Mouse (Mus musculus) retina, adult 2 months (tissue): ENCODE results near the gene 2200002D01Rik.

Source experiments
- DNase-seq: peaks from one replicate; pipeline ENCODE4 v3.0.0-alpha.2; 2012; ENCODE audit warnings: low read depth, low spot score

The 2200002D01Rik gene

DNA sequence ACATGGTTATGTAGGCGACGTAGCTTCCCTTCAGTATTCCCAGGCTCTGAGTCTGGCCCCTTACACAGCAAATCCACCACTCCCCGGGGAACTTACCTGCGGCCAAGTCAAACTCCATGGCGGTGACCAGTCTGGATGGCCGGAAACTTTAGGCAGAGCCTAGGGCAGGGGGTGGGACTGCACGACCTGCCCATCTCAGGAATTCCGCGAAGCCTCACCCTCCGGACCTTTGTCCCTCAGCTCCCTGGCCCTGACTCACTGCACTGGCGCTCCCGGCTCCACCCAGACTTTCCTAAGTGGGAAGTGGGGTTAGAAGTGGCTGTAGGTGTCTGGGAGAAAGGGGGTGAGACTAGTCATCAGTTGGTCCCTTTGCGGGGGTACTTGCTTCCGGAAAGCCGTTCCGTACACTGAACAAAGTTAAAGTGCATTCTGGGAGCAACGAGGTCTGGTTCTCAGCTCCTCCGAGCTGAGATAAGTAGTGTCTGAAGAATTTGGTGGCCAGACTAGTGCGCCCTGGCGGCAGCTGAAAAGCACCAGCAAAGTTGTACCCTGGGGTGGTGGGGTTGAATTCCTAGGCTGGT lies at the start of gene 2200002D01Rik:
Gene 2200002D01Rik (minus strand): TSS at position 206 of the 581 bp plus-strand sequence.
- DNase-seq, result no peak

DNA sequence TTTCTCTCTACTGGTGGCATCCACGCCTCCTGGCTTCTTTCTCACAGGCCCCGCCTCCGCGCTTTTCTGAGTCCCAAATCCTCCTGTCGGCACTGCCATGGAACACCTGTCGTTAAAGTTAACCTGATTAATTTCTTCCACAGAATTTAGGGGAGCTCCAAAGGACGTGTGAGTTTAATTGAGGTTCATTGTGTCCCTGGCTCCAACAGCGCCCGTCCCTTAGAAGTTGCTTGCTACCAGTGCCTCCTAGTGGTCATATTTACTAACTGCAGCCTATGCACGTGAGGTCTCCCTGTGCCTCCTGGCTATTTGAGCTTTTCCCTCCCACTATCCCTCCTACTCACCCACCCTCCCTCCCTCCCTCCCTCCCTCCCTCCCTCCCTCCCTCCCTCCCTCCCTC lies 48.7 kb upstream of the 2200002D01Rik start:
- peak; percentile 60 for DNase-seq

DNA sequence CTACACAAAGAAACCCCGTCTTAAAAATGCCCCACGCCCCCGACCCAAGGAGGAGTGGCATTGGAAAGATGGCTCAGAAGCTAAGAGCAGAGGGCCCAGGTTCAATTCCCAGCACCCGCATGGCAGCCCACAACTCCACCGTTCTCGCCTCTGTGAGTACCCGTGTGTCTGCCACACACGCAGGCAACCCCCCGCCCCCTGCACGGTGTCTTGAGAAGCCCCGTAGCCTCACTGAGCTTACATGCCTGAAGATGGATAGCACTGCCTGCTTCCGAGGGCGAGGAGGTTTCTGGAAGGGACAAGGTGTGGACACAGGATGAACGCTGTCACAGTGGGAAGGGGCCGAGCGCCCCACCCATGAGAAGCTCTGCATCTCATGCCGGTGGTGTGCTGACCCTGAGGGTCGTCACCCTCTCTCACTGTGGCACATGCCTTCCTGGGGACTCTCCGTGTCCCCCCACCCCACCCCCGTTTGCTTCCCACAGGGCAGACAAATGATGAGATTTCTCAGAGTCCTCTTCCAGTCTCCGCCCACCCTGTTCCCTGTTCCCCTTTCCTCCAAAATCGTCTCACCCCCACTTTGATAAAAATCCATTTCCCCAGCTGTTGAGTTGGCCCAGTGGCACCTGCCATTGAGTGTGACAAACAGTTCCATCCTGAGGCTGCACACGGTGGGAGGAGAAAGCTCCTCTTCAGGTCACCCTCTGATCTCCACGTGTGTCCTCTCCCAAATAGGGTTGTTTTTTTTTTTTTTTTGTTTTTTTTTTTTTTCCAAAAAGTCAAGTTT lies 47.8 kb upstream of the 2200002D01Rik start:
- no peak for DNase-seq

DNA sequence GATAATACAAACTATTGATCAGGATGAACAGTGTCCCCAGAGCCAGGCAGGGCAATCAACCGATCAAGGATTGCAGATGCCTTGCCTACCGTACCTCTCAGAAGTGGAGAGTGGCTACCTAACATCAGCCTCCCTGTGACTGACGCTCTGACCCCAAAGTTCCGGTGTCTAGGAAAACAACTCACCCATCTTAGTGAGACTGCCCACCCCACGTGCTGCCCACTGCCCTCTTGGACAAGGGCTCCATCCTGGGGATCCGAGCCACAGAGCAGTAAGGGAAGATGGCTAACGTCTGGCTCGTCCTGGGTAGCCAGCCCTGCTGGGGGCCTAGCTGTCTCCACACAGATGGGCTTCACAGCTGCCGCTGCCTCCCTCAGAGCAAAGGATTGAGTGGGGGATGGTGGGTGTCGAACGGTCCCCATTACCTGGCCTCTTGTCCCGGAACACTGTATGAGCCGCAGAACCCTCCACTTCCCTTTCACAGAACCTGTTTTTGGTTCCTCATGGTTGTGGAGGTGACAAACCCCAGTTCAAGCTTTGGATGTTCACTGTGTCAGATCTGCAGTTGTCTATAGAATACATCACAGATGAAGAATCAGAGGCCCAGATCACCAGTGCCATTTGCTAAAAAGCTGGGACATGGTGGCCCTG lies 46.0 kb upstream of the 2200002D01Rik start:
- no peak for DNase-seq

DNA sequence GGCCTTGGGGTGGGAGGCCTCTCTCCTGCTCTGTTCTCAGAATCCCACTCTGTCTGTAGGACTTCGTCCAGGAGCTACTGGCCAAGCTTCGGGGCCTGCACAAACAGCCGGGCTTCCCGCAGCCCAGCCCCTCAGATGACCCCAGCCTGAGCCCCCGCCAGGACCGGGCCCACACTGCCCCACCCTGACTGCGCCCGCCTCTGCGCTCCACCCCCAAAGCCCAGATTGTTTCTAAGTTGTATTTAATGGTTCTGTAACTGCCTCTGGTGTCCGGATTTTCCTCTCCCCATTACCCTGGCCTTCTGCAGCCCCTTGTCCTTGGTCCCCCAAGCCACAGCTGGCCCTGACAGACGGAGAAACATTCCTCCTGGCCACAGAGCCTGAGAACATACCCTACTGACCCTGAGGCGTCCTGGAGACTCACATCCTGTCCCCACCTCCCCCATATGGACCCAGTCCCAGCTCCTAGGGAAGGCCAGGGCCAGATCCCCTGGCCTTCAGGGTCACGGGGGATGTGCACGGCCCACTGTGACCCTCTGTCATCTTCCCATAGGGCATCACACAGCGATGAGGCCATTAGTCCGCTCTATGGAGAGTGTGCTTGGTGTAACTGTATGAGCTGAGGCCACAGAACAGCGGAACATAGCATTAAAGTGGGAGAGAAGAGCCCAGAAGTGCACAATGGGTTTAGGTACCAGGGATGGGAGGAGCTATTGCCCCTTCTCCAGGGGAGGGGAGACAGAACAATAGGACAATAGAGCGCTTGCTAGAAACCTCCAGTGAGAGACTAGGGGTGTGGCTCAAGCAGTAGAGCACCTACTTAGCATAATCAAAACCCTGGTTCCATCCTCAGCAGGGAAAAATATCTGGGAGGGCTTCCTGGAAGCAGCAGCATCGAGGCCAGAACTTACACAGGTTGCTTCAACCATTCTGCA lies 45.1 kb upstream of the 2200002D01Rik start:
- no peak for DNase-seq

DNA sequence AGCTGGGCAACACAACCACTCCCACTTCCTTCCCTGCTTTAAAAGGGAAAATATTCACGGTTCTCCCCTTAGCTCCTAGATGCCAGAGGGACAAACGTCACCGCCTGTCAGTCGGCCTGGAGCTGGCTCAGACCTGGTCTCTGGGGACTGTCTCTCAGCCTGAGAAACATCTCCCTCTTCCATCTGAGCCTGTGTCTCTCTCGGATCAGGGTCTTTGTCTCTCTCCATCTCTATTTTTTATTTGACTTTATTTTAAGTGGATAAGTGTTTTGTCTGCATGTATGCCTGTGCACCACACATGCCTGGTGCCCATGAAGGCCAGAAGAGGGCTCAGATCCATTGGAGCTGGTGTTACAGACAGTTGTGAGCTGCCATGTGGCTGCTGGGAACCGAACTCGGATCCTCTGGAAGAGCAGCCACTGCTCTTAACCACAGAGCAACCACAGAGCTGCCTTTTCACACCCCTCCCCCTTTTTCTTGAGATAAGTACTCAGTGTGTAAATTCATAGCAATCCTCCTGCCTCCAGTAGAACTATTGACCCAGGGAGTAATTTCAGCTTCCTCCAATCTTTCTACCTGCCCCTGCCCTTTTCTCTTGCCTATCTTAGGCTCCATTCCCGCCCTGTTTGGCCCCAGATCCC lies 44.3 kb upstream of the 2200002D01Rik start:
- no peak for DNase-seq

DNA sequence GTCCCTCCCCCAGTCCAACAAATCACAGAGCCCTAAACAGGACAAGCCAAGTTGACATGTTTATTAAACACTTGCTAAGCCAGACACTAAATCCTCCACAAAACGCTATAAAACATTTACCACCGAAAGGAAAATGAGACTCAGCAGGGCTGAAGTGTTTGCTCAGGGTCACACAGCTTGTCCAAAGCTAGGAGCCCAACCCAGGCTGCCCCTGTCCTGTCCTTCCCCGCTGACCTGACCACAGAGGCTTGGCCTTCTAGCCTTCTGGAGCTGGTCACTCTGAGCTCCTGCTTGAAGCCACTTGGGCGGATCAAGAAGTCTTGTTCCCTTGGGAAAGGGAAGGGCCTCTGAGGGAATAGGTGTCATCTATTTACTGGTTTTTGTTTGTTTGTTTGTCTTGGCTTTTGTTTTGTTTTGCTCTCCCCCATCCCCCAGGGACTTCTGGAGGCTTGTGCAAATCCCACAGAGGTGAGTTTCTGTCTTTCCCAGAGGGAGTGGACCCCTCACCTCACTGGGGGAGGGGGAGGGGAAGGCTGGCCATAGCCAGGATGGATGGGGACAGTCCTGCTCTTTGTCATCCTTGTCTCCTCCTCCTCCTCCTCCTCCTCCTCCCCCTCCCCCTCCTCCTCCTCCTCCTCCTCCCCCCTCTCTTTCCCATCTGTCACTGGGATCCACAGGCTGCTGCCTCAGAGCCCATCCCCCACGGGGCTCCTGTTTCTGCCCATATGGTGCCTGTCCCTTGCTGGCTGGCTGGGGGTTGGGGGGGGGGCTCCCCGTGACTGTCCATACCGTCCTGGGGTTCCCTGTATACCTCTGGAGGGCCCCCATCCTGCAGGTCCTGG lies 43.6 kb upstream of the 2200002D01Rik start:
- no peak for DNase-seq

DNA sequence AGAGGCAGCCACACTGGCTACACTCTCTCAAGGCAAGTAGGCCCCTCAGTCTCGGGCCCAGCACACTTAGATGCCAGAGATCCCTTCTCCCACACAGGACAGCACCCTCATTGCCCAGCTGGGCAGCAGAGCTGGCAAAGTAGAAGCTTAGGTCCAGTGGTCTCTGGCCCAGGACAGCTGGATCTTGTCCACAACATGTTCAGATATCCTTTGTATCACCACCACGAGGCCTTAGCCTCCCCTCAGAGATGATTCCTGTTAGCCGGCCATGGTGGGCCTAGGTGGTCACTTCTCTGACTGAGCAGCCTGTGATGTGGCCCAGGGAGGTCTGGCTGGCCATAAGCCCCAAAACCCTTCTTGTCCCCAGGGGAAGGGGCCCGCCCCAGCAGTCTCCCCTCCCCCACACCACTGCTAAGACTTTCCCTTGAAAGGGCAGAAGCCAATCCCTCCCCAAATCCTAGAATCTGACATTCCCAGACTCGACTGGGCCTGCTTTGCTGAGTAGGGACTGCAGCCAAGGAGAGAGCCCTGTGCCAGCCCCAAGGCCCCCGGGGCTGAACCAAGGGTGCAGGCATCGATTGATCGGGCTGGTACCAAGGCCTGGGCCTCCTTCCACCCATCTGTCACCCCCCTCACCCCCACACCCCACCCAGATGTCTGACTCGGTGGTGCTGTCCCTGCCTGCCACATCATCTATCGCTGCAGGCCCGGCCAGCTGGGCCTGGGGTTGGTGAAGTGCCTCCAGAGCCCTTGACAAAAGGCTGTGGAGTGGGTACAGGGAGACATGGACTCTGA lies 42.6 kb upstream of the 2200002D01Rik start:
- no peak for DNase-seq

DNA sequence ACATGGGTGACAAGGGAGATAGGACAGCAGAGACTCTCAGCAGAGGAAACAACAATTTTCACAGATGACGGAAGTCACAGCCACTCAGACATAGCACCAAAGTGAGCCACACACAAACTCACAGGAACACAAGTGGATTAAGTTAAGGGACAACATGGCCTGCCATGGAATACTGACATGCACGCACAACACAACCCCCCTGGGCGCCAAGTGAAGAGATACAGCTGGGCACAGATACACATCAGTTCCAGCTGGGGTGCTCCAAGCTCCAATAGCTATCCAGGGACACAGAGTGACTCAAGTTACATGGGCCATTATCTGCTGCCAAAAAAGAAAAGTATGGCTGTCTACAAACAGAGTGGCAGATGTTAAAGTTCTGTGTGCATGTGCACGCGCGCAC lies 41.6 kb upstream of the 2200002D01Rik start:
- no peak for DNase-seq

DNA sequence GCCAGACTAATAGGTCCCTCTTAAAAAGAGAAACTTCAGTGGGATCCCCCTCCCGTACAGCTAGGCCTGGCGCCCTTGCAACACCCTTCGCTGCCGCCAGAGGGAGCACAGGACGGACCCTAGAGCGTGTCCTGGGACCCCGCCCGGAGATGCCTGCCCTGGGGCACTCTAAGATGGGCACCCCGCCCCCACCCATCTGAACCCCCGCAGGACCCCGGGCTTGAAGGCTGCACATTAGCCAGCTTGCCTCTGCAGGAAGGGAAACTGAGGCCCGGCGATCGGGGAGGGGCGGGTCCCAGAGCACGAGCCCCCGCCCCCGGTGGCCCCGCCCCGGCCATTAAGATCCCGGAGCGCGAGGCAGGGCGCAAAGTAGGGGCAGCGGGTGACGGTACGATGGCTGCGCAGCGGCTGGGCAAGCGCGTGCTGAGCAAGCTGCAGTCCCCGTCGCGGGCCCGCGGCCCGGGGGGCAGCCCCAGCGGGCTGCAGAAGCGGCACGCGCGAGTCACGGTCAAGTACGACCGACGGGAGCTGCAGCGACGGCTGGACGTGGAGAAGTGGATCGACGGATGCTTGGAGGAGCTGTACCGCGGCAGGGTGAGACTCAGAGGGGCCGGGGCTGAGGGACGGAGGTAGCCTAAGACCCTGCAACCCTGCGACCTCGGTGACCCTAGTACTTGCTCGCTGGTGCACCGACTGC lies 40.8 kb upstream of the 2200002D01Rik start, which contains the start of gene Ppp1r14a:
Gene Ppp1r14a (plus strand): TSS at position 367 of the 697 bp plus-strand sequence.
- DNase-seq, result no peak

DNA sequence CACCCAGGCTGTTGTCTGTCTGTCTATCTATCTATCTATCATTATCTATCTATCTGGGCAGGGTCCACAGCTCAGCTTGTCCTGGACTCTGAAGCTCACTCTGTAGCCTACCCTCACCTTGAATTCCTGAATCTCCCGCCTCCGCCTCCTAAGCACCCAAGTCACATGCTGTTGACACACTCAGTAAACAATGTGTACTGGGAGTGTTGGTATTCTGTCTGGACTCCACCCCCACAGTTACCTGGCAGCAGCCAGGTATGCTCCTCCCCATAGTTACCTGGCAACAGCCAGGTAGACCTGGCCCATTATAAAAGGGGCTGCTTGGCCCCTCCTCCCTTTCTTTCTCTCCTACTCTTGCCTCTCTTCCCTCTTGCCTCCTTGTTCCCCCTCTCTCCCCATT lies 39.8 kb upstream of the 2200002D01Rik start:
- no peak for DNase-seq

DNA sequence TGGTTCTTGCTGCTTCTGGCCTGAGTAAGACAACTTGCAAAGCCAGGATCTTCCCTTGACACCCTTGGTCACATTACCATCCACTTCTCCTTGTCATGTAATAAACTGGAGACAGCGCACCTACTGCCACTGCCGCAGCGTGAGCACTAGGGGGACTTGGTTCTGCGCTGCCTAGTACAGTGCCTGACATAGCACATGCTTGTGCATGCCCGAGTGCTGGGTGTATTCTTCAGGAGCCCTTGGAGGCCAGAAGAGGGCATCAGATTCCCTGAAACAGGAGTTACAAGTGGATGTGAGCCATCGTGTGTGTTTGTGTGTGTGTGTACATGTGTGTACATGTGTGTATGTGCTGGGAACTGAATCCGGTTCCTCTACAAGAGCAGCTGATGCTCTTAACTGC lies 39.2 kb upstream of the 2200002D01Rik start:
- no peak for DNase-seq

DNA sequence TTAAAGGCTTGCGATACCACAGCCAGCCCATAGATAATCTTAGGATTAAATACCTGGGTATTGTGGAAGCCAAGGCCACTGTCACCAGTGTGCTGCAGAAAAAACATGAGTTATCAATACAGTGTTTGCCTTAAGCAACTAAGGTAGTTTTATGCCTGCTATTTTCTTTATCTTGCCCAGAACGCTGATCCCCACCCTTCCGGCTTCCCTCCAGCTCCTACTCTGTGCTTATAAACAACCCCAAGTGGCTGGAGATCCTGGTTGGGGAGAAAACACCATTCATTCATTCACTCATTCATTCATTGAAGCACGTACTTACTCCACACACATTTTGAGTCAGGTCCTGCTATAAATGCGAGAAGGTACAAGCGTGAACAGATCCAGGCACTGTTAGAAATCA lies 36.3 kb upstream of the 2200002D01Rik start:
- DNase-seq, result no peak

DNA sequence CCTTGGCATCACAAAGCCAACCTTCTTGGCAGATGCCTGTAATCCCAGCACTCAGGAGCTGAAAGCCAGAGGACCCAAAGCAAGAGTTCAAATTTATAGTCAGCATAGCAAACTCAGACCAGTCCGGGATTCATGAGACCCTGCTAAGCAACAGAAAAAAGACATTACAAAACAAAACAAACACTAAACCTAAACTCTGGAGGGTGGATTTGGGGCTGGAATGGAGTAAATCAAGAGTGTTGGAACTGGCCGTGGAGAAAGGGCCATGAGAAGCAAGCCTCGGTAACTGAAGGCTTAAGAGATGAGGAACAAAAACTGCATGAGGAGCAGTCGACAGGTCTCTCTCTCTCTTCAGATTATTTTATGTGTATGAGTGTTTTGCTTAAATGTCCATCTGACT lies 35.6 kb upstream of the 2200002D01Rik start:
- DNase-seq, result no peak

DNA sequence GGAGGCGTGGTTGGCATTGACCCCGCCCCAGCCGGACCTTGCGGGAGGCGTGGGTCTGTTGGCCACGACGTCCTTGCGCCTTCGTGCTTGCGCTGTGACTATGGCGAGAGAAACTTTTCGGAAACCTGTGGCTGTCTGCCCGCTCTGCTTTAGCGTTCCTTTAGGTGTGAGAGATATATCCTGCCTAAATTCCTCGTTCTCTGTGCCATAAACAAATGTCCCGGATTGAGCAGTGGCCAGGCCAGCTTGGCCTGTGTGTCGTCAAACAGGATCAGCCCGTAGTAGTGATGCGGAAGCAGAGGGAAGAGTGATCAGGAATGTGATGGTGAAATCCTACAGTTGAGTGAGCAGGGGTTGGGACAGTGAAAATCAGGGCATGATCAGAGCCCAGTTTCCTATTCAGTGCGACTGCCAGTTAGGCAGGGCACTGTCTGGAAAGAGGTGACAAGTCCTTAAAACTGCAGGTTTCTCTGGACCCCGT lies 33.8 kb upstream of the 2200002D01Rik start:
- DNase-seq, result no peak

DNA sequence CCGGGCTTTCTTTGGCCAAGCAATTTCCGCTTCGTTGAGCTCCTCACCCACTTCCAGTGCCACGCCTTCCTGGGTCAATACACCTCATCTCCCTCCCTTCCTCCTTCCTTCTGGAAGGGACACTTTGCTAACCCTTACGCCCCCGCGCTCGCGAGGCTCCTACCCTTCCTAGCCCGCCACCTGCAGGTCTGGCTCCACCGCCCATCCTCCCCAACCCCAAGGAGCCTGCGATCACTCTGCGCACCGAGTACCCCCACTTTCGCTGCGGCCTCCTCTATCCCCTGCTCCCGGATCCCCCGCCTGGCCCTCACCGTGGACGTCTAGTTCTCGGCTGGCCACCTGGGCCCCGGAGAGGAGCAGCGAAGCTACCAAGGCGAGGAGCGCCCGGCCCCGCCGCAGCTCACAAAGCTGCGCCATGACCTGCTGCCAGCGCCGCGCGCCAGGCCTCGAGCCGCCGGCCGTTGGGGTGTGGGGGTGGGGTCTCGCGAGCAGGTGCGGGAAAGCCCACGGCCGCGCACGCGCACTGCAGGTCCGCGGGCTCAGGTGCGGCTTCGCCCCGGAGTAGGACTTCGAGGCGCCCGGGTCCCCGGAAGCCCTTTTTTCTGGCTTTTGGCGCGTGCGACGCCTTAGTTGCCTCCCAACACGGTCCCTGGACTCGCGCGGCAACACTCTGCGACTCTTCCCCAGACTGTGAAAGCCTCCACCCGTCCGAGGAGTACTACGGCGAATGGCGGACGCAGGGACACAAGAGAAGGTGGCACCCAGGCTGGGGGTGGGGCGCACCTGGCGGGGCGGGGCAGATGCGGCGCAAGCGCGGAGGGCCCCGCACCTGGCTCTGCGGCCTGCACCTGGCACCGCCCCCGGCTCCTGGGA lies 33.2 kb upstream of the 2200002D01Rik start, which contains the start of gene Spint2:
Gene Spint2 (minus strand): TSS at position 712 of the 873 bp plus-strand sequence.
- DNase-seq, result peak; percentile 69

DNA sequence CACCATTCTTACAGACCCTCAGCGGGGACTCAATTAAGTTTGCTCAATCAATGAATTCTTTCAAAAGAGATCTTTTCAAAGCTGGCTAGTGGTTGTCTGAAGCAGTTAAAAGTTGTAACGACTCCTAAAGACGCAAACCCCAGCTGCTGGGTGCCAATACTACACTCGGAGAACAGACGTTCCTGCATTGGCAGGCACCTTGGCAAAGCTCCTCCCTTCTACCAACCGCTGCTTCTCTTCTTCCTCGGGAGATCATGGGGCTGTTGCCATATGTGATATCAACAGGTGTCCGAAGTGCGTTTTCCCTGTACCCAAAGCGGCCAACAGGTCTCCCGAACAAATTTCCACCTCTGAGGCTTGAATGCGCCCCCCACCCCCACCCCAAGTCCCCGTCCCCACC lies 32.5 kb upstream of the 2200002D01Rik start:
- DNase-seq, result no peak

DNA sequence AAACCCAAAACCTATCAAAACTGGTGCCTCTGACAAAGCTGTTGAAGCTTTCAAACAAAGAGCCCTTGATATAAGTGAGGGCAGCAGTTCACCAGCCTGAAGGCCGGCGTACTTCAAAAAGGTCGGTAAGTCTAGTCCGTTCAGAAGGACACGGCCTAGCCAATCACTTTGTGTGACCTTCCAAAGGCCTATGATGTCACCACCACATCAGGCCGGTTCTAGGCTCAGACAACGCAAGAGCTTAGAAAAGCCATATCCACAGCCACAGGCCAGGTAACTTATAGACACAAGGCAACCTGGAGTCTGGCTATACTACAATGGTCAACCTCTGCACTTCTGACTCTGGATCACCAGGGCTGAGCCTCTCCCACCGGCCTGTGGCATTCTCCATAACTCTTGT lies 31.7 kb upstream of the 2200002D01Rik start:
- no peak for DNase-seq
